Mouse (Mus musculus) gastrocnemius, postnatal 25 days (tissue): ENCODE data around the gene Chd8. TPM values are rescaled to one million over a fixed set of nuclear protein-coding genes. Genes with fewer than 3 reads are reported as not detected.
"Not testable (repeated sequence)": the region's sequence is repeated elsewhere in the genome, so short reads cannot be mapped to it uniquely, and the experiment has no call there.

Experiments used
- DNase-seq: peaks from one replicate; pipeline ENCODE4 v3.0.0; 2022
- long read RNA-seq, 2 experiments: library from polyadenylated mRNA; stranded (forward); transcript quantifications; one replicate each; pipeline ENCODE4 v2.0.0; 2021
- total RNA-seq, 2 experiments: library from RNA; stranded (reverse); gene quantifications; 1 replicate in 1 of 2; 2 replicates in 1 of 2; pipeline ENCODE4 v1.2.3; 2021

Chd8 gene
- total RNA-seq = 10 to 100 TPM; 31.1 to 33.9 TPM
- long read RNA-seq, experiment 1, partial matches to known transcripts = 1 of 4 reads
- long read RNA-seq, experiment 1, other reads (novel, unspliced or antisense) = 2 of 4 reads
- long read RNA-seq, experiment 2, partial matches to known transcripts = 0 of 3 reads
- long read RNA-seq, experiment 2, other reads (novel, unspliced or antisense) = 0 of 3 reads

DNA sequence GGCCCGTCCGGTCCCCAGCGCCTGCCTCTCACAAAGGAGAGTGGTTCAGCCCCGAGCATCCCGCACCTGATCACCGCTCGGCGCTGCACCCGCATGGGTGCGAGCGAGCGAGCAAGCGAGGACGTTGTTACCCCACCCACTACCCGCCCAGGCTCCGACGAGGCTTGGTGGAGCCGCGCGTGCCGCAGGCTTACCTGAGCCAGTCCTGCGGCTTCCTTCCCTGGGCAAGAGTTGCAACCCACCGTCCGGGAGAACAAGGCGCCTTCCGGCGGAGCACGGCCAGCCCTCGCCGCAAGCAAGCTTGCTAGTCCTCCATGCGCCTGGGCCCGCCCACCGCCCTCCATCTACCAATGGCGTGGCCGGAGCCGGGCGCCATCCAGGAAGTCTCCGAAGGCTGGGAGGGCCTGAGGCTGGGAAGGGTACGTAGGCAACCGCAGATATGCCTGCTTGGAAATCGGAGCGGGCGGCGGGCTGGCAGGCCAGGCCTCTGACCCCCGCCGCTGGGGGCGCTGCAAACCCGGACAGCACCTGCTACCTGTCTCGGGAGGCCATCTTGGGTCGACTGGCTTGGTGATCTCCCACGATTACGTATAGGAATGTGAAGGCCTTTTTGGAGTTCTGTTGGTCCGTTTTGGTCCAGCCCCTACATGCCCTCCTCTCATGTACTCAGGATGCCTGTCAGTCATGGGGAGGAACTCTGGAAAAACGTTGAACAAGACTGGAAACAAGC, at the start of gene Chd8:
TSS of gene Chd8 (minus strand) at position 297 of the 730 bp plus-strand sequence.
- peak; percentile 99 for DNase-seq

DNA sequence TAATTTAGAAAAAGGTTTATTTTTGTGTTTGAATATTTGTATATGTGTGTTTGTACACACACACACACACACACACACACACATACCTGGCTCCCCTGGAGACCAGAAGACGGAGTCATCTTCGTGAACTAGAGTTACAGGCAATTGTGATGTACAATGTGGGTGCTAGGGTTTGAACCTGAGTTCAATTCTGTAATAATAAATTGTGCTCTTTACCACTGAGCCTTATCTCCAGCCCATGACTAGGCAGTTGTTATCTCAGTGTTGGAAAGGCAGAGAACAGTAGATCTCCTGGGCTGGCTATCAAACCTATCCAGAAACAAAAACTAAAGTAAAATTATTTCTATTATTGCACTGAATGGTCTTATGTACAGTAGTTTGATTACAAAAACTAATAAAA, 48.5 kb upstream of the Chd8 start:
- no peak for DNase-seq

DNA sequence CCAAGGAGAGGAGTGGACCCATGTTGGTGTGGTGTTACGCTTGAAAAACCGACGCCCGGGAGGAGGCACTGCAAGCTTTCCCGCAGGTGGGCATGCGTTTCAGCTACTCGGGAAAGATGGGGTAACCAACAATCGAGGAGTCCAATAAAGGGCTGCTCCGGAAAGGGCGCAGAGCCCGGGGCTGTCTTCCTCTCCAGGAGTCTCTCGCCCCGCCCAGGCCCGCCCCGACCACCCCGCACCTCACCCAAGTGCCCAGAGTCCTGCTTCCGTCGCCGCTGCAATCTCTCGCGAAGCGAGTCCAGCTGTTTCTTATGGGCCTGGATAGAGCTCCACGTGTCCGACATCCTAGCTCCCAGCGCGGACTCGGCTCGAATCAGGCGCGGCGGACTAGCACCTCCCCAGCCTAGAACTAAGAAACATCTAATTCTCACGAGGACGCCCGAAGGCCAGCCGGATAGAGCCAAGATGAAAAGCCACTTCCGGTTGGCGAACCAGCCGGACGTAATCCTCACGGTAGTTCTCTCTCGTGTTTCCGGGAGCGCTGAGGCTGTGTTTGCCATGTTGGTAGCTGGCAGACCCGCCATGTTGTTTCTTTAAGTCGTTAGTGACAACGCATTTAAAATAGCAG, 47.2 kb upstream of the Chd8 start, which contains the start of gene Mettl3:
TSS of gene Mettl3 (minus strand) at position 485 of the 628 bp plus-strand sequence.
- peak; percentile 87 for DNase-seq

DNA sequence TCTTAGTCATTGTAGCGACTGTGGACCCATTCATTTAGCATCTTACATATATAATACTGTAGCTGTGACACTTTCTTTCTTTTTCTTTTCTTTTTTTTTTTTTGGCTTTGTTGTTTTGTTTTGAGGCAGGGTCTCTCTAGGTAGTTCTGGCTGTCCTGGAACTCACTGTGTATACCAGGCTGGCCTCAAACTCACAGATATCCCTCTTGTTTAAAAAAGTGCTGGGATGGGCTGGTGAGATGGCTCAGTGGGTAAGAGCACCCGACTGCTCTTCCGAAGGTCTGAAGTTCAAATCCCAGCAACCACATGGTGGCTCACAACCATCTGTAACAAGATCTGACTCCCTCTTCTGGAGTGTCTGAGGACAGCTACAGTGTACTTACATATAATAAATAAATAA, 45.9 kb upstream of the Chd8 start:
- DNase-seq = not testable (repeated sequence)

DNA sequence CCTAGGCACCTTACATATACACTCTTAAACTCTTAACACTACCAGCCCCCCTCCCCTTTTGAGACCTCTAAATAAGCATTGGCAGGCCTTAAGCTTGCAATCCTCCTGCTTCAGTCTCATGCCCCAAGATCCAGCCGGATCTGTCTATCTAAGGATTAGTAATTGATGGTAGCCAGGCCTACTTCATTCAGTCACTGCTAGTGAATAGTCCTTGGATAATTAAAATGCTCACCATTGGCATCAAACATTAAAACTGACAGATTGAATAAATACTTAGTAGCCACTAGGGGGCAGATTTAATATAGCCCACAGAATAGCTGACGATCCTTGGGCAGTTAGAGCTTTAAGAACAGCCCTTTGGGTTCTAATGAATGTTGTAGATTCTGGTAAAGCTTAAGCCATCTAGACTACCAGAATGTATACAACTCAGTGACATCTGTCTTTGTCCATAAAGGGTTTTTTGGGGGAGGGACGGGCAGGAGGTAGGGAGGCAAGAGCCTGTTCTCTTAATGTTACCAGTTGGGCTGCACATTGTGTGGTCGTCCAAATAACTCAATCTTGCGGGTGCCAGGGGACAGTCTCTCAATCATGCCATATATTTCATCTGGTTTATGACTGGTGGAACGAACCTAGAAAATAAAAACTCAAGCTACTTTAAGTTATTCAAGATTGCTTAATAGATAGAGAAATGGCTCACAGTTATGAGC, 38.1 kb upstream of the Chd8 start:
- DNase-seq = no peak

DNA sequence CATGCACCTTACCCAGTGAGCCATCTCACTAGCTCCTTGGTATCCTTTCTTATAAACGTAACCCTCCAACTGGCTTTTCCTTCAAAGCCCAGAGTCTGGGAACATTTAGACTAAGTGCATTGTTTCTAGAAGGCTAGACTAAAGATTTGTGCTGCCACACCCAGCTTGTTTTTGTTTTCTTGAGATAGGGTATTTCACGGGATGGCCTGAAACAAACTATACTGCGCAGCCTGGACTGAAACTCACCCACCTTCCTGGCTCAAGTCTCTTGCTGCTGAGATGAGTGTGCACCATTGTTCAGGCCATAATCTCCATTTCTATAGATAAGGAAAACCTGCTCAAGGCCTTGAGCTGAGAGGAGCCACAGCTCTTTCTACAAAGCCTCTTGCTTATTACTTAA, 26.6 kb upstream of the Chd8 start:
- DNase-seq = no peak

DNA sequence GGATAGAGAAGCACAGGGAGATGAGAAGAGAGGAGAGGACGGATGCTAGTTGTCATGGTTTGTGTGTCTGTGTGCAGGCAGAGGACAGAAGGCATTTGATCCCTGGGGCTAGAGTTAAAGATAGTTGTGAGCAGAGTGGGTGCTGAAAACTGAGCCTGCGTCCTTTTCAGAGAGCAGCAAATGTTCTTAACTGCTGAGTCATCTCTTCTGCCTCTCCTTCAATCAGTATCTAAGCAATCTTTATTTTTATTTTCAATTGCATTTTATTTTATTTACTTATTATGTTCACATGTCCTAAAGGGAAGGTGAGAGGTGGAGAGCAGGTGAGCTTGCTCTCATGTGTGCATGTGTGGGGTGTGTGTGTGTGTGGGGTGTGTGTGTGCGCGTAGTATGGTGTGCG, 26.0 kb upstream of the Chd8 start:
- no peak for DNase-seq

DNA sequence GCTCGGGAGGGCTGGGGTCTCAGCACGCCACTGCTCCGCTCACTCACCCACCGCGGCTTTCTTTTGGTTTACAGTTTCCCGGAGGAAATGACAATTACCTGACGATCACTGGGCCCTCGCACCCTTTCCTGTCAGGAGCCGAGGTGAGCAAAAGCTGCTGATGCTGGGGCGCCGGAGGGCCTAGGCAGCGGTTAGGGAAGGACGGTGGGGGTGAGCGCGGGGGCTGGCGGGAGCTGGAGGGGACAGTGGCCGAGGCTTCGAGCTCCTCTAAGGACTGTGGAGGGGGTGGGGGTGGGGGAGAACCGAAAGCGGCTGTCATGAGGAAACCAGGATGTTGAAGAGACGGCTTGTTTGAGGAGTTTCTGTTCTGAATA, 22.2 kb upstream of the Chd8 start:
- no peak for DNase-seq

DNA sequence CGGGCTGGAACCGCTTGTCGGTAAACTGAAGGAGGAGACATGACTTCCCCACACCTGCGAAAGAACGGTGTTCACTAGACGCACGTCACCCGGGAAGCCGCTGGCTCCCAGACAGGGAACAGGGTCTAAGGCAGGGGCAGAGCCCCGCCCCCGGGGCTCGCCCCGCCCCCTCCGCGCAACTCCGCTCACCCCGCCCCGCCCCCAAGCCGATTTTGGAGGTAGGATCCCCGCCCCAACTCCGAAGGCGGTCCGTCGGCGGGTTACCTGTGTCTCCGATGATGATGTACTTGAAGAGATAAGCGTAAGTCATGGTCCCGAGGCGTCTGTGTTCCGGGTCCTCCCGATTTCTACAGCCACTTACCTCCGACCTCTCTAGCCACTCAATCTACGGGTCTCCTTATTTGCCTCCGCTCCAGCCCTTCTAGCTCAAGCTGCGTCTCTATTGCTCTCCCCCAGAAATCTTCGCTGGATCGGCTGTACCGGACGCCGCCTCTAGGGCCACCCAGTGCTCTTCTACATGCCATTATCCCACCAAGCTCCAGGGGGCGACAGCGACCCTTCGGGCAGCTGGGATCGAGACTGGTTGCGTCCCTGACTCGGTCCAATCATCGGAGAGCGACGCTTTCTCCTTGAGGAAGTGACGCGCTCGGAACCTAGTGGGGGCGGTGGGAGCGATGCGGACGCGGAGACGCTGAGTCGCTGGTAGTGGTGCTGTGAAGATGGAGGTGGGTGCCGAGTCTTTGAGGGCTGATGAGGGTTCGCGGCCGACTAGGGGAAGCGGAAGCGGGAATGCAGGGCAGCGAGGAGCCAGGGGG, 21.6 kb upstream of the Chd8 start, which contains the start of the genes Tox4 and Rab2b:
TSS of gene Tox4 (plus strand) at position 215 of the 815 bp plus-strand sequence.
TSS of gene Rab2b (minus strand) at position 614 of the 815 bp plus-strand sequence.
- DNase-seq = peak; percentile 98

DNA sequence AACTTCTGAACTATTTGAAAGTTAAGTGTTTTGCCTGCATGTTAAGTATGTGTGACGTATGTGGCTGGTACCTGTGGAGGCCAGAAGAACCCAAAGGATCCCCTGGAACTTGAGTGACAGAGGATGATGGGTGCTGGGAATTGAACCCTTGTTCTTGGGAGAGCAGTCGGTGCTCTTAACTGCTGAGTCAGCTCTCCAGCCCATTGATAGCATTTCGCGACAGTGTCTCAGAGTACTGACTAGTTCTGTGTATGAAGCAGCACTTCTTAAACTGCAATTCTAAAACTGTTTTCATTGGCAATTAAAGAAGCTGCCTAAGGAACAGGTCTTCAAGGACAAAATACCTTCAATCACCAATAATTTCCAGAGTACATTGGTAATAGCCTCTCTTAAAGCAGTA, 19.6 kb upstream of the Chd8 start:
- no peak for DNase-seq

DNA sequence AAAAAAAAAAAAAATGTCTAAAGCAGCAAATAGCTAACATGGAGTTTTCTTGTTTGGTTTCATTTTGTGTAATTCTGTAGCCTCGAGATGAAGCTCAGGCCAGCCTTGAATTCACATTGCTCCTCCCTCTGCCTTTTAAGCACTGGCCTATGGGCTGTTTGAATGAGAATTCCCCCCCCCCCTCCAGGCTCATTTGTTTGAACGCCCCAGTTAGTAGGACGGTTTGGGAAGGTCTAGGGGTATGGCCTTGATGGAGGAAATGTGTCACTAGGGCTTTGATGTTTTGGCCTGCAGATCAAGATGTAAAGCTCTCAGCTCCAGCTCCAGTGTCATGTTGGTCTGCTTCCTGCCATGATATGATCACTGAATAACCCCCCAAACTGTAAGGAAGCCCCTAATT, 15.2 kb upstream of the Chd8 start:
- DNase-seq = no peak

DNA sequence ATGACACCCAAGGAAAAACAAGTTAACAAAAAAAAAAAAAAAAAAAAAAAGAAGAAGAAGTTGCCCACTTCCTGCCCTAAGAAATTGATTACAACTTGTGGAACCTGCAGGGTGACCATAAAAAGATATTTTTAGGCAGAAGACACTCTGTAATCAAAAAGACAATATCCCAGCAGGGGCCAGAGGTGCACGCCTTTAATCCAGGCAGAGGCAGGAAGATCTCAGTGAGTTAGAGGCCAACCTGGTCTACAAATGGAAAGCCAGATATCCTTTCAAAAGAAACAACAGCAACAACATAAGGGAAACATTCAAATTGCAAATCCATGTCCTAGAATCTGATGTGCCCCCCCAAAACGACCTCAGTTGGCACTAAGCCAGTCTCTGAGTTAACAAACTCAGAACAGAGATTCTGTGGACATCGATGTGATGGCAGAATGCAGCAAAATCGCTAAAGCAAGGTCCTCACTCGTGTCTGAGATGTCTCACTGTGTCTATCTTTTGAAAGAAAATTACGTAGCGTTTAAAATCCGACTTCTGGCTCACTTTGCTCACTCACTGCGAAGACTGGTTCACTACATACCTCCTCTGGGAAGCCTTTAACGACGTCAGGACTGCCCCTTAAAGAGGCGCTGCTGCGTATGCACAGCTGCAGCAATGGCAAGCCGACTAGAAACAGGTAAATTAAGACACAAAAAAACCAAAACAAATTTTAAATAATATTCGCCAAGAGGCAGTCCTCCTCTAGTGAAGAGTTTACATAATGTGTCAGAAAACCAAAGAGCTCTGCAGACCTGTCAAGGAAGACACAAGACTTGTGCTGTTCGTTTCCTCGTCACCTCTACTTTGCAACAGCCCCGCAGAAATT, 1.0 kb downstream of the Chd8 start:
- DNase-seq = no peak

DNA sequence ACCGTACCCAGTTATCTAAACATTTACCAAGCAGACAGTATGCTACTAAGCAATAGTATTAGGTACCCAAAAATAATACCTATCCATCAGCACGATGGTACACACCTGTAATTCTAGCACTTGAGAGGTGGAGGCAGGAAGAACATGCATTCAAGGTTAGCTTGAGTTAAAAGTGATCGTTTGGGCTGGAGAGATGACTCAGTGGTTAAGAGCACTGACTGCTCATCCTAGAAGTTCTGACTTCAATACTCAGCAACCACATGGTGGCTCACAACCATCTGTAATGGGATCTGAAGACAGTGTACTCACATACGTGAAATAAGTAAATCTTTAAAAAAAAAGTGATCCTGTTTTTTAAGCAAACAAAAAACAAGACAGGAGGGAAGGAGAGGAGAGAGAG, 11.5 kb downstream of the Chd8 start:
- DNase-seq = no peak

DNA sequence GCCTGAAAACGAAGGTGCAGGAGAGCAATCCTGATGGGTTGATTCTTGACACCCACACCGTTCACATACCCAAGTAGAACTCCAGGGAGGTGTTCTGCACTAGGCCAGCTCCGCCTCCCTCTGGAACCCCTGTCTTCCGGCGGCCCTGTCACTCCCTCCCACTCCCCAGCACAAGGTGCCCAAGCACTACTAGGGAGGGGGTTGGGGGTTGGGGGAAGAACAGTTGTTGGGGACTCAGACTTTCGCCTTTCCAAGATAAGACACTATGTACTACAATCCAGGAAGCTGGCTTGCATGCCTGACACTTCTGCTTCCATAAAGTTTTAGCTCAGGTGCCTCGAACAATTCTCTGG, 12.9 kb downstream of the Chd8 start:
- DNase-seq = no peak

DNA sequence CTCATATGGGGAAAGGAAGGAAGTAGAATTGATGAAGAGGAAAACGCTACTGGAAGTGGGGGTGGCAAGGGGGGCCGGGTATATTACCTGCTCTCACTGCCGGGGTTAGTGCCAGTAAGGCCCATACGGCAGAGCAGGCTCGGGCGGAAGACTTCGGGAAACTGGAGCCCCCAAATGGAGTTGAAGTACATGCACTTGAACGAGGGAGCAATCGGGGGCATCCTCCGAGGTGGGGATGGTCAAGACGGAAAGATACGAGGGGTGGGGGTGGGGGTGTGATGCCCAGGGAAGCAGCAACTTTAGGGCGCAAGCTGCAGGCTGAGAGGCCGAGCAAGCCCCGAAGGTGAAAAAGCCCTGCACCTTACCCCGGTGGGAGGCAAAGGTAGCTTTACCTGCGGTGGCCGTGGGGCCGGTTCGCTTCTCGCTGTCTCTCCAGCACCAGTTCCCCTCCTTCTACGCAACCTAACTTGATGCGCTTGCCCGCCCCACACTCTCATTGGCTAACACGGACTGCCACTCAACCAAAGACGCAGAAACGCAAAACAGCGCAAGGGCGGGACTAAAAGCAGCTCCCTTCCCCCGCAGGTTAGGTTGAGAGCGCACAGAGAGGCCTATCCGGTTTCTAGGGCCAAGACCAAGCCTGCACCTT, 13.4 kb downstream of the Chd8 start:
- peak; percentile 98 for DNase-seq

DNA sequence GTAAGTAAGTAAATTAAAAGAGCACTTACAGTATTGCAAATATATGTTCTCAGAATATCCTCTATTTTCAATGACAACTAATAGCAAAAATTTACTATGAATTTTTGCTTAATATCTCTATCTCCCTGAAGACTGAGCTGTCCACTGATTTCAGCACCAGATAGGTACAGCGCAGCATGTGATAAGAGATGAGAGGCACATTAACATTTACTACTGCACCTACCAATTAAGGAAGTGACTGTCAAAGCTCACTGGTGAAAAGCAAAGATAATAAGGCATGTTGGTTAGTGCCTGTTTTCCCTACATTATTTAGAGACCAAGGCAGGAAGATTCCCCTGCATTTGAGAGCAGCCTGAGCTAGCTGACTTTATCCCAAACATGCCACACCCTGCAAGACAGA, 21.4 kb downstream of the Chd8 start:
- DNase-seq = no peak

DNA sequence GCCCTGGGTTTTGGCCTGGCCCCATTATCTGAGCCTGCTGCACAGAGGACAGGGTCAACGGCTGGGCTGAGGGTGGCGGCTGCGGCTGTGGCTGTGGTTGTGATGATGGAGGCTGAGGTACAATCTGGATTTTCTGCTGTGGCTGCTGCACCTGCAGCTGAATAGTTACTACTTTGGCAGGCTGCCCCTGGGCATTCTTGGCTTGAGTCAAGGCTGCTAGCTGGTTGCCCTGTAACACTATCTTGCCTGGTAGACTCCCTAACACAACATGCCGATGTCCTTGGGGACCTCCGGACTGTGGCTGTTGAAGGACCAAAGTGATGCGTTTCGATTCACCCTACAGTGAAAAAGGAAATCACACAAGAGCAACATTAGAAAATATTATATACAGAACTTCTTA, 22.4 kb downstream of the Chd8 start:
- peak; percentile 37 for DNase-seq

DNA sequence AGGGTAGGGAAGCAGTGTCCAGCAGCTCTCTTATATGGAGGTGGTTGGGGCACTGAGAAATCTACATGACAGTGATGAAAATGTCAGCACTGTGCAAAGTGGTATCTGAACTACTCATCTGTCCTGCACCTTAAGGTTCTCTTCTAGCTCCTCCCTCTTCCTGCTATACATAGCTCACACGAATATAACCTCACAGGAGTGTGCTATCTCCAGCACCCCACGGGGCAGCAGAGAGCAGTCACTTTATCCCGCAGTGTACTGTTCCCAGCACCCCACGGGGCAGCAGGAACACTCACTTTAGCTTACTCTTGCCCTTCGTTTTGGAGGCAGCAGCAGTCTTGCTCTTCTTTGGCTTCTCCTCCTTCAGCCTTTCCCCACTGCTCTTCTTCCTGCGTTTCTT, 25.3 kb downstream of the Chd8 start:
- DNase-seq = no peak

DNA sequence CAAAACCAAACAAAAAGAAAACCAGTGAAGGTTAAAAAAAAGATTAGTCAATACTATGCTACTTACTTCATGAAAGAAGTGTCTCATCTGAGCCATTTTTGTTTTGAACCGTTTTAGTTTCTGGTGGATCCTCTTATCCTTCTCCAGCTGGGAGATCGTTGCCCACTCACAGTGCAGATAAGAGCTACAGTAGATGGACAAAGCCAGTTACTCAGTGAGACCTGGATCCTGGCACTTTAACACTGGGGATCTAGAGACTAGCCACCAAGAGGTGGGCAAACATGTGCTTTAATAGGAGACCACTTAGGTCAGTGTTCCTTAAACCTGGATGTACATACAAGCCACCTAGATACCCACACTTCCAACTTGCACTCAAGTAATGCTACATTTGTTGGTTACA, 31.6 kb downstream of the Chd8 start:
- DNase-seq = no peak

DNA sequence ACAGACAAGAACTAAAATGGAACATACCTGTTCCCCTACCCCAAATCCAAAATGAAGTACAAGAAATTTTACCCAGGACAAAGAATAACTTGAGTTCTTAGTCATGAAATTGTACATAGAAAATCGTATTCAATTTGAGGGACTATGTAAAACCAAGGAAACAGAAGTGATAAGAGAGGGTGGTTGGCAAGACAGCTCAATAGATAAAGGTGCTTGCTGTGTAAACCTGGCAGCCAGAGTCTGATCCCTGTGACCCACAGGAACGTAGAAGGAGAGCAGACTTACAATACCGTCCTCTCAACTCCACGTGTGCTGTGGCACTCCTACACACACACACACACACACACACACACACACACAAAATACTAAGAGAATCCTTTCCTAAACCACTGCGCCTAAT, 40.3 kb downstream of the Chd8 start:
- DNase-seq = no peak

DNA sequence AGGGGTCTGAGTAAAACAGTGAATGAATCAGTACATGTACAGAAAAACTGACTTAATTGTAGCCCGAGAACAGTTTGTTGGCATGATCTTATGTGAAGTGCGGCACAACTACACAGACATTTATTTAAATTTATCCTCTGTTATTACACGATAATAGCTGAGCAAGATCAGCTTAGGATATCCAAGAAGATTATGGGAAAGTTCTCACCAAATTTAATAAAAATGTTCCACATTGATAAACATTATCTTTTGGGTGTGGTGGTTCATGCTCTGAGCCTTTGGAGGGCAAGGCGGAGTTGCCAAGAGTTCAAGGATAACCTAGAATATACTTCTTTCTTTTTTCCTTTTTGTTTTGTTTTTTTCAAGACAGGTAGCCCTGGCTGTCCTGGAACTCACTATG, 58.2 kb downstream of the Chd8 start:
- DNase-seq = no peak
